Mouse (Mus musculus) neural tube, embryonic 11.5 days (tissue): ENCODE results near the gene Gm32802. TPM values are rescaled to one million over a fixed set of nuclear protein-coding genes. Genes with fewer than 3 reads are reported as not detected.
"Not testable (repeated sequence)": the region's sequence is repeated elsewhere in the genome, so short reads cannot be mapped to it uniquely, and the experiment has no call there.

ENCODE experiments used
- ATAC-seq: fragments of 200-750 bp; cut with Nextera tagmentation; 2 replicates; pipeline ENCODE4 v1.8.0; 2017; ENCODE audit warnings: moderate number of reproducible peaks, mild to moderate bottlenecking, moderate TSS enrichment, moderate library complexity; ENCODE audit not compliant: insufficient read depth, low FRiP score, low TSS enrichment
- DNase-seq: peaks from one replicate; pipeline ENCODE4 v3.0.0-alpha.2; 2015; ENCODE audit warnings: low spot score
- H3K27ac ChIP-seq: fragments of 300-500 bp; sonication (generic); 2 replicates; pipeline ENCODE4 v1.5.1; 2014; ENCODE audit warnings: low read depth, mild to moderate bottlenecking, low read length
- H3K27me3 ChIP-seq: fragments of 300-500 bp; sonication (generic); 2 replicates; pipeline ENCODE4 v1.6.1; 2014; ENCODE audit warnings: mild to moderate bottlenecking, low read length, mixed read lengths; ENCODE audit not compliant: control insufficient read depth, insufficient read depth
- H3K36me3 ChIP-seq: fragments of 300-500 bp; sonication (generic); 2 replicates; pipeline ENCODE4 v1.6.1; 2014; ENCODE audit warnings: mild to moderate bottlenecking, low read length, moderate library complexity, mixed read lengths; ENCODE audit not compliant: control insufficient read depth, insufficient read depth
- H3K4me1 ChIP-seq: fragments of 300-500 bp; sonication (generic); 2 replicates; pipeline ENCODE4 v1.6.1; 2014; ENCODE audit warnings: low read length, mixed read lengths; ENCODE audit not compliant: control insufficient read depth, insufficient read depth
- H3K4me2 ChIP-seq: fragments of 300-500 bp; sonication (generic); 2 replicates; pipeline ENCODE4 v1.6.1; 2014; ENCODE audit warnings: low read depth, mild to moderate bottlenecking, moderate library complexity
- H3K4me3 ChIP-seq: fragments of 300-500 bp; sonication (generic); 2 replicates; pipeline ENCODE4 v1.5.1; 2014; ENCODE audit warnings: low read depth, low read length
- H3K9ac ChIP-seq: fragments of 300-500 bp; sonication (generic); 2 replicates; pipeline ENCODE4 v1.6.1; 2014; ENCODE audit warnings: mild to moderate bottlenecking, low read length
- H3K9me3 ChIP-seq: fragments of 300-500 bp; sonication (generic); 2 replicates; pipeline ENCODE4 v1.6.1; 2016; ENCODE audit warnings: low read length; ENCODE audit not compliant: control insufficient read depth
- WGBS: fragments of 180-500 bp; shearing (Covaris S2); extraction: QIAGEN DNeasy Blood & Tissue Kit; methylation state at CpG from one replicate; pipeline ENCODE4 v1.1.7; 2014; 5-methylcytosine and 5-hydroxymethylcytosine counted together
- polyA plus RNA-seq: library from polyadenylated mRNA; unstranded; fragments of >200 nt; fragmentation: Nextera tagmentation; extraction: Ambion mirVana; gene quantifications from 2 replicates; pipeline ENCODE4 v1.2.1, GENCODE M21; 2014

Gene Gm32802
- polyA plus RNA-seq, 1 experiment from 2014 or later, result 0.16 TPM

- not testable (repeated sequence) for H3K4me2 ChIP-seq, H3K4me3 ChIP-seq, H3K9me3 ChIP-seq, DNase-seq, H3K9ac ChIP-seq, H3K4me1 ChIP-seq, H3K36me3 ChIP-seq, H3K27ac ChIP-seq, ATAC-seq, H3K27me3 ChIP-seq
- no CpG with 5 or more reads among the region's 4 CpGs for WGBS
Measured at GRCm38 (mm10) chr10:118278069-118278468, 19.6 kb downstream of the Gm32802 start.

GRCm38 (mm10) chr10:118282565-118282964 is 24.1 kb downstream of the Gm32802 start:
- not testable (repeated sequence) for H3K27ac ChIP-seq, H3K4me2 ChIP-seq, H3K4me1 ChIP-seq, H3K27me3 ChIP-seq, DNase-seq, H3K36me3 ChIP-seq, H3K4me3 ChIP-seq, H3K9me3 ChIP-seq, ATAC-seq, H3K9ac ChIP-seq
- 78% methylated on average over 4 of the region's 7 CpGs for WGBS

GRCm38 (mm10) chr10:118283016-118283415 is 24.5 kb downstream of the Gm32802 start:
- not testable (repeated sequence) for DNase-seq, H3K4me3 ChIP-seq, H3K9me3 ChIP-seq, H3K4me2 ChIP-seq, H3K27me3 ChIP-seq, ATAC-seq, H3K27ac ChIP-seq, H3K4me1 ChIP-seq, H3K9ac ChIP-seq, H3K36me3 ChIP-seq
- WGBS, result 92% methylated on average over 2 of the region's 5 CpGs

GRCm38 (mm10) chr10:118294938-118295337 is 36.5 kb downstream of the Gm32802 start, which contains the start of gene Iltifb:
TSS of gene Iltifb (minus strand) at chr10:118295038.
- H3K4me1 ChIP-seq, result no peaks in the 10 kb centered on the region
- no peaks in the 10 kb centered on the region for H3K27me3 ChIP-seq
- 92% methylated on average over 6 of the region's 6 CpGs for WGBS
- ATAC-seq (no peak), DNase-seq (no peak)
- H3K4me3 ChIP-seq, result no peak within 1 kb of the TSS
- H3K9ac ChIP-seq, result no peak within 1 kb of the TSS
- no peak within 1 kb of the TSS for H3K27ac ChIP-seq
- no peaks in the 10 kb centered on the region for H3K36me3 ChIP-seq
- H3K9me3 ChIP-seq, result no peaks in the 10 kb centered on the region
- no peak within 1 kb of the TSS for H3K4me2 ChIP-seq

GRCm38 (mm10) chr10:118302133-118302532 is 43.6 kb downstream of the Gm32802 start:
- WGBS, result 50% methylated on average over 2 of the region's 2 CpGs
- H3K27ac ChIP-seq, ATAC-seq, DNase-seq, H3K4me2 ChIP-seq, H3K4me3 ChIP-seq, H3K4me1 ChIP-seq, H3K9me3 ChIP-seq, H3K9ac ChIP-seq, H3K36me3 ChIP-seq, H3K27me3 ChIP-seq: not testable (repeated sequence)

Other genes starting within 250 kb of the Gm32802 start
- gene Mdm1, start 116.9 kb upstream of the Gm32802 start, polyA plus RNA-seq, result 51.2 and 55.3 TPM in 2 replicates
- 0.22 TPM in 1 of 2 replicates, not detected in the other for gene Il22, start 53.7 kb upstream of the Gm32802 start, polyA plus RNA-seq
- 0.16 TPM in 1 of 2 replicates, not detected in the other for gene Gm32717, start 17.9 kb upstream of the Gm32802 start, polyA plus RNA-seq
- not detected in 2 replicates for gene Iltifb, start 36.4 kb downstream of the Gm32802 start, polyA plus RNA-seq
- gene Gm9040, start 68.3 kb downstream of the Gm32802 start, polyA plus RNA-seq, result not detected in 2 replicates
- not detected in 2 replicates for gene Gm9044, start 73.7 kb downstream of the Gm32802 start, polyA plus RNA-seq
- not detected in 2 replicates for gene Gm9045, start 79.1 kb downstream of the Gm32802 start, polyA plus RNA-seq
- gene Gm9046, start 84.6 kb downstream of the Gm32802 start, polyA plus RNA-seq, result not detected in 2 replicates
- not detected in 2 replicates for gene Gm9048, start 90.0 kb downstream of the Gm32802 start, polyA plus RNA-seq
- gene Gm9049, start 95.4 kb downstream of the Gm32802 start, polyA plus RNA-seq, result not detected in 2 replicates
- not detected in 2 replicates for gene Ifng, start 182.4 kb downstream of the Gm32802 start, polyA plus RNA-seq